Mouse (Mus musculus) urinary bladder, postnatal 14 days (tissue): Measurements from ENCODE around the gene Numbl.
"Not testable (repeated sequence)": the region's sequence is repeated elsewhere in the genome, so short reads cannot be mapped to it uniquely, and the experiment has no call there.

ENCODE experiments used
- DNase-seq: peaks from one replicate; pipeline ENCODE4 v3.0.0; 2021; ENCODE audit warnings: low spot score

Gene Numbl

DNA sequence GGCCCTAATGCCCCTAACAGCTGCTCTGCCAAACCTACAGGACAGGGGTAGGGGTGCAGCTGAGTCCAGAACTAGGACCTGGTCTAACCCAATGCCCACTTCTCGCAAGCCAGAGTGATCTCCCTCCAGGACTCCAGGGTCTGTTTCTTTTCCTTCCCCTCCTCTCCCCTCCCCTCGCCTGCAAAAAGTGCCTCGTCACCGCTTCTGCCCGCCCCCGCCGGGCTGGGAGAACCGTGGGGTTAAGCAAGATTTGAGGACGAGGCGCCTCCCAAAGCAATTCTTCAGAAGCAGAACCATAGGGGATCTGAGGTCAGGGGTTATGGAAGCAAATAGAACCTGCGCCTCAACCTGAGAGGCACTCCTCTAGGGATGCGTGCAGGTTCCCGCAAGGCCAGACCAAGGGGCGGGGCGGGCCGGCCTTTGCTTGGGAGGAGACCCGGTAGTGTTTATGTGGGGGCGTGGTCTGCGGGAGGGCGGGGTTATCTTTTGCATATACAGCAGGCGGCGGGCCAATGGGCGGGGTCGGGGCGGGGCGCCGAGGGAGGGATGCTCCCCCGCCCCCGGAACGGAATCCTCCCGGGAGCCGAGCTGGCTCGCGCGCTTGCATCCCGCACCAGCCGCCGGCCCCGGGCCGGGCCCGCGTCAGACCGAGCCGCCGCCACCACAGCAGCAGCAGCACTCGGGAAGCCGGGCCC is at the start of gene Numbl:
TSS of gene Numbl (plus strand) at position 229 of the 695 bp plus-strand sequence.
- DNase-seq = peak; percentile 96

DNA sequence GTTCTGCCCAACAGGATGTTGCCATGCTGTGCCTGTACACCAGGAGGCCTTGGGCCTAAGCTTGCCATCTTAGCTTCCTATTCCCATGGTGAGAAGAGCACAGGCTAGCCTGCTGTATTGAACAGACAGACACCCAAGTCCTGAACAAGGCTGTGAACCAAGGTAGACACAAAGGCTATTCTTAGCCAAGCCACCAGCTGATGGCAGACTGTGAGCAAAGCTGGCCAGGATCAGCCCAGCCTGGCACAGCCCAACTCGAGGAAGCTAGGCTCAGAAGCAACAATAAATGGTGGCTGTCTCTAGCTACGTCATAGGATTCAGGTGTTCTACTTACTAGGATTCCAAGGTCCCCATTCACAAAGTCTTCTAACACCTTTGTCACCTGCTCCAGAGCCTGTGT is 45.6 kb upstream of the Numbl start:
- DNase-seq = no peak

DNA sequence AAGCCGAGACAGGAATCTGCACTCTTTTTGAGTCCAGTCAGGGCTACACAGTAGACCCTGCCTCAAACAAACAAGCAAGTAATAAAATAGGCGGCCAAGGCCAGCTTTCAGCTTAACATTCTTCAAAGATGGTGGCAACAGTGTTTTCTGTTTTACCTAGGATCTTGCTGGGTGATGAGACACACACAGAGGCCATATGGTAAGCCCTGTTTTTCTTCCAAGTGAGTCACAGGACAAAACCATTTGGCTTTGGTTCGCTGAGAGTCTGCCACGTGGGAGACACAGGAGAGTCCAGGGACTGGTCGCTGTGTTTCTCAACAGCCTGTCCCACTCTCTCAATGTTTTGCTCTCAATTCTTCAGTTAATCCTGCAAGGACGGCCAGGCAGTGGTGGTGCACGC is 39.6 kb upstream of the Numbl start:
- DNase-seq = no peak

DNA sequence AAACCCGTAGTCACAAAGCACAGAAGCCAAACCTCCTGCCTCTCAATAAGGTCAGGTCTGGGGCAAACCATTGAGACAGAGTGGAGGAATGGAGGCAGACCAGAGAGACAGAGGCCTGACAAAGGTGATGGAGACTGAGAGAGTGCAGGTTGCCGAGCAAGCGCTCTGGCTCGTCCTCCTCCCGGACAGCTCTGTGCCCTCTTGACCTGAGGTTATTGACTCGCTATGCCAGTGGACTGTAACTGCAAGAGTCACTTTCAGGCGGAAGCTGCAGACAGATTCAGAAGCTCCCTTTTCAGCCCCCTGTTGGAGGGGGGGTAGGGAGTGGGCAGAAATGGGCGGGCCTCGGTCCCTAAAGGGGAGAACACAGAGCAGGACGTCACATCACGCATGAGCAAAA is 38.3 kb upstream of the Numbl start:
- DNase-seq = no peak

DNA sequence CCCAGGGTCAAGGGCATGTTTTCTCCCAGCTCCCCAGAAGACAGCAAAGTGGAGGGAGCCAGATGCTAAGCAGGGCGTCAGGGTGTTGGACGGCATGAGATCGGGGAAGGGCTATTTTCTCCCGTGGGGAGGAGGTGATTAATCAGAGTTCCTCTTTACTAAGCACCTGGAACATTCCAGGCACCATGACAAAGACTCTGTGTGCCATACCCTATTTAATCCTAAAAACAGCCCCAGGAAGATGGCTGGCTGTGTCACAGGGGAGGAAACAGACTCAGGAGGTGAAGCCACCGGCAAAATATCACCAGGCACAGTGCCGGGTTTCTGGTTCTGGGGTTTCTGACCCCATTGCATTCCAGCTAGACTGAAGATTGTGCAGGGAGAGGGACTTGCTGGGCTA is 36.3 kb upstream of the Numbl start:
- no peak for DNase-seq

DNA sequence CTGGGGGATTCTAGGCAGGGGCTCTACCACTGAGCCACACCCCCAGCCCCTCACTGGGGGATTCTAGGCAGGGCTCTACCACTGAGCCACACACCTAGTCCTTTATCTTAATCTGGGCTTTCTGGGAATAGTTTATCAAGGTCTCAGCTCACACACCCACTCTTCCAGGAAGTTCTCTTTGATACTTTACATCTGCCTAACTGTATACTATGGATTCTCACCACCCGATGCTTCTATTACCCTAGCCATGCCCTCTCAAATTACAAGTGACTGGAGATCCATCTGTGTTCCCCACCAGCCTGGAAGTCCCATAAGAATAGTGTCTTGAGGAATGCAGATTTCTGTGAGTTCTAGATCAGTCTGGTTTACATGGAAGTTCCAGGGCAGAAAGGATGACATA is 35.7 kb upstream of the Numbl start:
- DNase-seq = no peak

DNA sequence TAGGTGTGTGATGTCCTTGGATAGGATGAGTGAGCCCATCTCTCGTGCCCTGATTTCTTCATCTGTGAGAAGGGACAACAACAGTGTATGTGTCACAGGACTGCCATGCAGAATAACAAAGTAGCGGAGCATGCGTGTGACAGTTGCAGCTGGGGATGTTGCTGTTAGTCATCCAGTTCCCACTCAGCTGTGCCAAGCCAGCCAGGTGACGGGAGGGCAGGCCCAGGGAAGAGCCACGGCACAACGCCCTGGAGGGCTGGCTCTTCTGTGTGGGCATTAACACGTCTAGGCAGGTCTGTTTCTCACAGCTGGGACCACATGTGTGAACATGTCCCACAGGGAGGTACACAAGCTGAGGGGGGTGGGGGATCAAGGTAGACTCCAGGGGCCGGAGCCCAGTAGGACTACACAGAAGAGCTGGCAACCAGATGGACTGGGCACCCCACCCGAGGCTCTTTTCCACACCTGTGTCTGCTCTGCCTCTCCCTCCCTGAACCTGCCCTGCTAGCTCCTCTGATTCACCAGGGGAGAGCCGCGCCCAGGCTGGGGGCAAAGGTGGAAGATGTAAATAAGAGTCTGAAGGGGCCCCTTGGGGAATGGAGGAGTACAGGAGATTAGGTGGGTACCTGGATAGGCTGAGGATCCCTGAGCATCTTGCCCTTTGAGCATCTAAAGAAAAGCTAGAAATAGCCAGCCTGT is 33.2 kb upstream of the Numbl start:
- DNase-seq = peak; percentile 67

DNA sequence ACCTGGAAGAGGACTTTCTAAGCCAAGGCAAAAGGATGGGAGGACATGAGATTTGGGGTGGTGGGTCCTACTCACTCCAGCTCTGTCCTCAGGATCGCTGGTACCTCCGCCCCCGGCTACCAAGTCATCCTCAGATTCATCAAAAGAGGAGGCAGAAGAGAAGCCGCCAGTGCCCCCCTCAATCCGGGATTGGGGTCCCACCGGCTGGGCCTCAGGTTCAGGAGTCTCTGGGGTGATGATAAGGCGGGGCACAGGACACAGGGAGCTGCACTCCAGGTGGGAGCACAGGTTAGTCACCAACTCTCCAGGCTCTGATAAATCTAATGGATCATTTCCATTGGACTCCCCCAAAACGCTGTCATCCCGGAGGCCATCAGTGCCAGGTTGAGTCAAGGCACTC is 31.0 kb upstream of the Numbl start:
- DNase-seq = no peak

DNA sequence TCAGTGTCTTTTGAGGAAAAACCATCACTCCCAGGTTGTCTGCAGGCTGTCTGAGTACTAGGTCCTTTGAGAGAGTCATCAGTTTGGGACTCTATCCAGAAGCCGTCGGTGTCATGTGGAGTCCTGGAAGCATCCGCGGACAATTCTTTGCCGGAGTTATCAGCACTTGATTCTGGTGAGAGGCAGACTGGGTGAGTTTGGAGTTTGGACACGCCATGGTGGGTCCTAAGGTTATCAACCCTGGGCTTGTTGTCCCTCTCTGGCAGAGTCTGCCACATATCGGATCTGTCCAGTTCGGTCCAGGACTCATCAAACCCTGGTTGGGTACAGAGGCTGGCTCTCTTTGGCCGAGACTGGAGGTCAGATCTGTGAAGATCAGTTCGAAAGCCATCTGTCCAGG is 30.6 kb upstream of the Numbl start:
- DNase-seq = no peak

DNA sequence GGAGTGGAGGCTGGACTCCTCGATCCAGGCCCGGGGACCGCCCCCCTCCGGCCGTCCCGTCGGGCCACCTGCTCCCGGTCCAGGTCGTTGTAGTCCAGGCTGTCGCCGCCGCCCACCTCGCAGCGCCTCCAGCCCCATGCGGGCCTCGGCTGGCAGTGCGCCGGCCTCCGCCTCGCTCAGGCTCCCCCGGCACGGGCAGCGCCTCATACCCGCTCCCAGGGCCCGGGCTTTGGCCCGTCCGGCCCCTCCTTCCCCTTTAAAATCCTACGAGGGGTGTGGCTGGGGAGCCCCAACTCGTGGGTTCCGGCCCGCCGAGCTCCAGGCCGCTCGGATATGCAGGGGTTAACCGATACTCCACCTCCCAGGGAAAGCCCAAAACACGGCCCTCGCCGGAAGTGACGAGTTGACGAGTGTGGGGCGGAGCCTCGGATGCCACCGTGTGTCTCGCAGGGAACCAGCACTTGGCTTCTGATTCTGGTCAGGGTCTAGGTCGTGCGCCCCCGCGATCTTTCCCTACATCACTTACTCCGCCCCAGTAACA is 29.9 kb upstream of the Numbl start, which contains the start of gene Itpkc:
TSS of gene Itpkc (minus strand) at position 381 of the 541 bp plus-strand sequence.
- DNase-seq = peak; percentile 95

DNA sequence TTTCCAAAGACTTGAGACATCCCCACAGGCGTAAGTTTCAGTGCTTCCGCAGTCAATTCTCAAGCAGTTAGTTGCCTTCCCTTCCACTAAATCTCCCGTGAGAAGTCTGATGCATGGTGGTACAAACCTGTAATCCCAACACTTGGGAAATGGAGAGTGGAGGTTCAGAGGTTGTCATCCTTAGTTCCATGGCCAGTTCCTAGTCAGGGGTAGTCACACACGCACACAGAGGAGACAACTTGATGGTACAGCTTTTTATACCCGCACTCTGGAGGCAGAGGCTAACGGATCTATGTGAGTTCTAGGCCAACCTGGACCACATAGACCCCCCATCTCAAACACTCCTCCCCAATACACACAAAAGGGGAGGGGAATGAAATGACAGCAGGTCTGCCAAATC is 29.4 kb upstream of the Numbl start:
- no peak for DNase-seq

DNA sequence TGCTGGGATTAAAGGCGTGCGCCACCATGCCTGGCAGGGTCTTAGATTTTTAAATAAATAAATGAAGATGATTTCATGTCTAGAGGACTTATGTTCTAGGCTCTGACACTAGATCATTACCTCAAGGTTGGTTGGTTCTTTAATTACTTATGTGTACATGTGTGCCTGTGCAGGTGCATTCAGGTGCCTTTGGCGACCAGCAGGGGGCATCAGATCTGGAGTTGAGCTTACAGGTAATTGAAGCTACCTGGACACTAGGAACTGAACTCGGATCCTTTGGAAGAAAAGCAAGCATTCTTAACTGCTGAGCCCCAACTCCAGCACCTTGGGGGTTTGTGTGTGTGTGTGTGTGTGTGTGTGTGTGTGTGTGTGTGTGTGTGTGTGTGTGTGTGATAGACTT is 27.5 kb upstream of the Numbl start:
- DNase-seq = no peak

DNA sequence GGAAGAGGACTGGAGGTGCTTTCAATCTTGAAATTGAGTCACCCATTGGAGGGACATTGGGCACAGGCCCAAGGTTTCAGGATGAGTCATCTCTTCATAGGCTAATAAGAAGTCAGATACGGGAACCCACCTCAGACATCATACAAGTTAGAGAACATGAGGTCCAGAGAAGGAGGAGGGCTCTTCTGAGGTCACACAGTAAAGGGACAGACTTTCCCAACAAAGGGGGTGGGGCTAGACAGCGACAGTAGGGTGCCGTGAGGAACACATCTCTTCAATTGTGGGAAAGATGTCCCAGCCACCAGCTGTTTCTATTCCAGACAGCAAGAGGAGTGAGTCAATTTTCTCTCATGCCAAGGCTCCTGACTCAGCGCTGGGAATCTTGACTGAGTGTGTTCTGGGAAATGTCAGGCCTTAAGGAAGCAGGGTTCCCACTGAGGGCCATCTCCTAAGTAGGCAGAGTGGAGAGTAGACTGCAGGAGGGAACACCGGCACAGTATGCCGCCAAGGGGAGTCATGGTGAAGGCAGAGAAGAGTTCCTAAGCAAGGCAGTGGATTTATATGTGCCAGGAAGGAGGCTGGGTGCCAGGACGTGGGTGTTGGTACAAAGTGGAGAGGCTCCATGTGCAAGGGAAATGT is 26.4 kb upstream of the Numbl start:
- peak; percentile 75 for DNase-seq

DNA sequence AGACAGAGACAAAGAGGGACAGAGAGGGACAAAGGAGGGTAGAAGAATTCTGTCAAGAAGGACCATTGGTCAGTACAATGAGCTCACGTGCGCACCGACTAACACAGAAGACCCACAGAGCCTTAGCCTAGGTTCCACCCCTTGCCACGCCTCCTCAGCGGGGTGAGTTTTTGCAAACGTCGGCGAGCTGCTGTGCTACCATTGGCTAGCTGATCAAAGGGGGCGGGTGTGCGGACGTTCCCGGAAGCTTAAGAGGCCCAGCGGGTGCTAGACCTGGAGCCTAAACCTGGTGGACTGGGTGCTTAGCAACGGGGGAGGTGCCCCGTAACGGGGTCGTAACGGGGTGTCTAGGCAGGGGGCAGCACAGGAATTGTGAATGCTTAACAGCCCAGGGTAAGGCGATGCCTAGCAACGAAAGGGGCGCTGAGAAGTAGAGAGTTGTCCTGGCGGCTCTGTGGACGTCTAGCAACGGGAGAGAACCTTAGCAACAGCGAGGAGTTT is 25.4 kb upstream of the Numbl start, which contains the start of gene Coq8b:
TSS of gene Coq8b (plus strand) at position 243 of the 501 bp plus-strand sequence.
- DNase-seq = peak; percentile 95

DNA sequence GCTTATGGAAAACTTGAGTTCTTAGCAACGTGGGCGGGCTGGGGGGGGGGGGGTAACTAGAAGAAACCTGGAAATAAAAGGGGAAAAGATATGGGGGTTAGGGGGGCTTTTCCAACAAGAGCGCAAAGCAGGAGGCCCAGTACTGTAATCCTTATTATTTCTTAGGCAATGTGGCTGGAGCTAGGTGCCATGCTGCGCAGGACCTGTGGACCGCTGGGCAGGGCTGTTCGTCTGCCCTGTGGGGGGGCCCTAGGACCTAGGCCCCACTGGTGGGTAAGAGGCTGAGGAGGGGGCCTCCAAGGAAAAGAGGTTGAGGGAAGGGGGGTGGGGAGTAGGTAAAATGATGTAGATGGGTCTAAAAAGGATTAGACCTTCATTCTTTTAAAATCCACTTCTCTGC is 24.9 kb upstream of the Numbl start:
- no peak for DNase-seq

DNA sequence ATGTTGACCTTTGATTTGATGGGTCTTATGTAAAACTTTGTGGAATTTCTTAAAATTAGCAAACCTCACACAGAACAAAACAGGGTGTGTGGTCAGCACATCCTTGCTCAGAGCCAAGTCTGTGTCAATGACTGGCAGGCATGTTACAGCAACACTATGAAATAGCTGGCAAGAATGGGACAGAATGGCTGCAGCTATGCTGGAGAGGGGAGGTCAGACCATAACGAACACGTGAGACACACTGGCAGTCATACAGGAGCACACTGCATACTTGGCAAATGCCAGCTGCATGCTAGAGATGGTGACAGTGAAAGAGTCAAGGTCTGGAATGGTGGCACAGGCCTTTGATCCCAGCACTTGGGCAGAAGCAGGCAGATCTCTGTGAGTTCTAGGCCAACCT is 22.5 kb upstream of the Numbl start:
- no peak for DNase-seq

DNA sequence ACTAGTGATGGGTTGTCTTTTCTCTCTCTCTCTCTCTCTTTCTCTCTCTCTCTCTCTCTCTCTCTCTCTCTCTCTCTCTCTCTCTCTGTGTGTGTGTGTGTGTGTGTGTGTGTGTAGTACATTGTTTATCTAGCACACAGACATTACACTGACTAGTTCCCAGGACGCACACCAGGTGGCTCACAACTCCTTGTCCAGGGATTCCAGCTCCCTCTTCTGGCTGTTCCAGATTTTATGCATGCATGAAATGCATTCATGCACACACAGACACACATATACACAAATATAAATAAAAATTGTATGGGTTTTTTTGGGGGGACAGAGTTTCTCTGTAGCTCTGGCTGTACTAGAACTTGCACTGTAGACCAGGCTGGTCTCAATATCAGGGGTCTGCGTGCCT is 20.7 kb upstream of the Numbl start:
- DNase-seq = no peak

DNA sequence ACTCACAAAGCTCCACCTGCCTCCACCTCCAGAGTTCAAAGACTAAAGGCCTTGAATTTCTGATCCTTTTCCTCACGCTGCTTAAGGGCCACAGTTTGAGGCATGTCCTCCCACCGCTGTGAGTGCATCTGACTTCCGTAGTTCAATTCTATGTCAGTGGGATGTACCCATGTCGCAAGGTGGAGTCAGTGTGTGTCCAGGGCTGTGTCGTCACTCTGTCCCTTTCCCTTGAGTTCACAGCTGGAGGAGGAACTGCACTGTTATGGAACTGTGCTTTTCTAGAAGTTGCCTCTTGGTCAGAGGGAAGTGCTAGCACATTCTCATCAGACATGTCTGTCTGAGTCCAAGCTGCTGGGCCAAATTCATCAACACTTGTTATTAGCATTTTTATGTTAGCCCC is 19.7 kb upstream of the Numbl start:
- DNase-seq = no peak

DNA sequence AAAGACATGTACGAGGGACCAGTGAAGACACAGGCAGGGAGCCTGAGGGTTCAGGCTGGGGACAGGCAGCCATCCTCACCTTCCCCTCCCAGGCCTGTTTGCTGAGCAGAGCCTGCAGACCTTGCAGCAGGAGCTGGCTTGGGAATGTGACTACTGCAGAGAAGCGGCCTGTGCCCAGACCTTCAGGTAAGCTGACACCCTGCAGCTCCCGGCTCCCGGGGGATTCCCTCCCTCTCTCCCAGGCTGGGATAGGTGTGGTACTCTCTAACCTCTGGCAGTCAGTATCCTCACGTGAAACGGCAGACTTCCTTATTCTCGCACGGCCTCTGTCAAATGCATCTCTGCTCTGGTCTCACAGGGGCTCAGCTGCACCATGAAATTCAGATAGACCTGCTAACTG is 15.0 kb upstream of the Numbl start:
- no peak for DNase-seq

DNA sequence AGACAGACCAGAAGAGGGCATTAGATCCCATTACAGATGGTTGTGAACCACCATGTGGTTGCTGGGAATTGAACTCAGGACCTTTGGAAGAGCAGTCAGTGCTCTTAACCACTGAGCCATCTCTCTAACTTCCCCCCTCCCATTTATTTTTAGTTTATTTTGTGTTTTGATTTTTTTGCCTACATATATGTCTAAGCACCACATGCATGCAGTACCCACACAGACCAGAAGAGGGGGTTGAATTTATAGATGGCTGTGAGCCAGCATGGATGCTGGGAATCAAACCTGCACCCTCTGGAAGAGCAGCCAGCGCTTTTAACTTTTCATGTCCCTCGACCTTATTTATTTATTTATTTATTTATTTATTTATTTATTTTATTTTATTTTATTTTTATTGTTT is 14.1 kb upstream of the Numbl start:
- DNase-seq = not testable (repeated sequence)

DNA sequence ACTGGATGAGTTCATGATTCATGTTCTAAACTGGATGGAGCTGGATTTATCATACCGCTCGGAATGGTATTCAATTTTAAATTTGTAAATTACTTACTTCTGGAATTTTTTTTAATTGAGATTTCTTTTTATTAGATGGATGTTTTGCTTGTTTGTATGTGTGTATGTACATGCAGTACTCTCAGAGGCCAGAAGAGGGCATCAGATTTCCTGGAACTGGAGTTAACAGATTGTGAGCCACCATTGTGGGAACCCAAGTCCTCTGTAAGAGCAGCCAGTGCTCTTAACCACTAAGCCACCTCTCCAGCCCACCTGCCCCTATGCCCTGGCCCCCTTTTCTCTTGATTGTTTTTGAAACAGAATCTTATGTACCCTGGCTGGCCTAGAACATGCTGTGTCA is 9.1 kb upstream of the Numbl start:
- DNase-seq = no peak

DNA sequence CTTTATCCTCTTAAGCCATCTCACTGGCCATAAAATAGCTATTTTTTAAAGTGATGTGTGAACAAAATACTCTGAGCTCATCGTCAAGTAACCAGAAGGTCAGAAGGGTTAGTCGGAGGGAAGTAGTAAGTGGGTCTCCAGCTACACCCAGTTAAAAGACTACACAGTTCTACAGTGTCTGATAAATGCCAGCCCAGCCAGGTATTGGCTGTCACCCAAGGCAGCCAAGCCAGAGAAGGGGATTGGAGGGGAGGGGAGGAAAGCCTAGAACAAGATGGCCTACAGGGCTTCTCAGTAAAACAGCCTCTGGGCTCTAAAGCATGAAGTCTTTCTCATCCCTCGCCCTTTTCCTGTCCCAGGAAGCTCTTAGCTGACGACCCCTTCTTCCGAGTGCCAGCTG is 8.3 kb upstream of the Numbl start:
- DNase-seq = no peak

DNA sequence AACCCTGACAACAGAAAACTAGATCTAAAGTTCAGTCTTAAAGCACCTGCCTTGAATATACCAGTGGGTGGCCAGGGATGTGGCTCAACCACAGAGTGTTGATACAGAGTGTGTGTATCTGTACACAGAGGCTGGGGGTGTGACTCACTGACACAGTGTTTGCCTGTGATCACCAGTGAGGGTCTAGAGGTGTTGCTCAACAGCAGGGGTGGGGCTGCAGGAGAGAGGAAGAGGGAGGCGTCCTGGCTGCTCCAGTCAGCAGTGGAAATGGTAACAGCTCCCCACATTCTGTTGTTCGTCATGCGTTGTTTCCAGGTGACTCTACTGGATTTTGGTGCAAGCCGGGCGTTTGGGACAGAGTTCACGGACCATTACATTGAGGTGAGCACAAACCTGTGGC is 6.3 kb upstream of the Numbl start:
- DNase-seq = peak; percentile 61
